Mouse (Mus musculus): Measurements from ENCODE around the gene Cstf3. TPM values are rescaled to one million over a fixed set of nuclear protein-coding genes. Genes with fewer than 3 reads are reported as not detected.
A peak's percentile ranks its signal among the peaks of the same experiment; 100 is the strongest.
"Not testable (repeated sequence)": the region's sequence is repeated elsewhere in the genome, so short reads cannot be mapped to it uniquely, and the experiment has no call there.

Gene Cstf3
- total RNA-seq (2017), result 38.1 and 41.0 TPM in 2 replicates

DNA sequence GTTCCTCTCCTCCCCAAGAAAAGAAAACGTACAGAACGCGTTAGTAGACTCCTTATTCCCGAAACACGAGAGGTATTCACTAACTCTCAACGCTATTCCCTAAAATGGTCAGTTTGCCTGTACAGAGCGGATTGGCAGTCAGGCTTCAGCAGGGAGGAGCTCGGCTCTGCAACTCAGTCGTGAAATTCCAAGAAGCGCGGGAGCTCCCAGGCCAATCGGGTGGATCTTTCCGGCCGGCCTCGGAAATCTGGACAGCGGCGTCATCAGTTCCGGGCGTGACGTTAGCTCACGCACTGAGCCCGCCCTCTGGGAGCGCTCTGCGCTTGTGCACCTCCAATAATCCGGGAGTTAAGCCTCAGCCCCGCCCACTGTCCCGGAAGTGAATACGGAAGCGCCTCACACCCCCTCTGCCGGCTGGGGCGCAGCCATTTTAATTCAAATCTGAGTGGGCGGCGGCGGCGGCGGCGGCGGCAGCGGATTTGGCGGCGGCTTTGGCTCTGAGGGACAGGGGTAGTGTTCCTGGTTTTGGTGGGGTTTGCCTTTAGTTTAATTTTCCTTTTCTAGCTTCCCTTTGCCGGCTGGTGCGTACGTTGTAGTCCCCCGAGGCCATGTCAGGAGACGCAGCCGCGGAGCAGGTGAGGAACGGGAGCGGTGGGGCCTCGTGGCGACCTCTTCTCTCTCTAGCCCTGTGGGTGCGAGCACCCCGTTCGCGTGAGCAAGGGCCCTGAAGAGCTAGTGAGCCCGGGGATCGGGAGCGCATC is at the start of gene Cstf3:
Gene Cstf3, plus strand, starts transcription at position 456 of the 761 bp plus-strand sequence.
- peak; percentile 95 for ATAC-seq (replicated peaks; ENCODE audit: low read depth, poor library complexity, severe bottlenecking)

DNA sequence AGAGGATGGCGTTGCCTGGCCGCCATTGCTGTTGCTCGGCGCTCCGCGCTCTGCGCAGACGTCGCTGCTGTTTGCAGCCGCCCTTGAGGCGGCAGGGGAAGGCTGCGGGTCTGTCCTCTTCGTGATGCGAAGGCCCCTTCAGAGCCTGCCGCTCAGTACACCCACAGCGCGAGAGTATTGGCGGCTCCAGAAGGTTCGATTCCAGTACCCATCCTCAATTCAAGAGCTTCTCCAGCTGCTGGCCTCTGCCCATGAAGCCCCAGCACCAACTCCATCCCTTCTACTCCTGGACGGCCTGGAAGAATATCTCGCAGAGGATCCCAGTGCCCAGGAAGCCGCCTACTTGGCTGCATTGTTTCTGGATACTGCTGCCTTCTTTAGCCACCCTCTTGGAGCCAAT is 33.6 kb upstream of the Cstf3 start:
- not testable (repeated sequence) for ATAC-seq (replicated peaks; ENCODE audit: low read depth, poor library complexity, severe bottlenecking)

DNA sequence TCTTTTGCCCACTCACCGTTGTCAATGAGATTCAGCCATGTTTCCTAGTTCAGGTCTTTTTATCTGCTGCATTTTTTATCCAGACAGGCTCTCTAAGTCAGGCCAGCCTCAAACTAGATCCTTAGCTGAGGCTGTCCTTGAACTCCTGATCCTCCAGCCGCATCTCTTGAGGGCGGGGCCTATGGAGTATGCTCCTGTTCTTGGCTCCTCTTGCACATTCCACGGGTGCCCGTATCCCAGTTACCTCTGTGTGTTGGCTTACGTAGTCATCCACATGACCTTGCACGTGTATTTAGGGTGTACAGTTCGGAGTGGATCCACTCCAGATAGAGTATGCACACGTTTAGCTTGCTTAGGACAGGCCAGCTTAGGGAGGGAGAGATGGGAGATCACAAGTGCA is 32.6 kb upstream of the Cstf3 start:
- ATAC-seq (replicated peaks; ENCODE audit: low read depth, poor library complexity, severe bottlenecking), result no peak

DNA sequence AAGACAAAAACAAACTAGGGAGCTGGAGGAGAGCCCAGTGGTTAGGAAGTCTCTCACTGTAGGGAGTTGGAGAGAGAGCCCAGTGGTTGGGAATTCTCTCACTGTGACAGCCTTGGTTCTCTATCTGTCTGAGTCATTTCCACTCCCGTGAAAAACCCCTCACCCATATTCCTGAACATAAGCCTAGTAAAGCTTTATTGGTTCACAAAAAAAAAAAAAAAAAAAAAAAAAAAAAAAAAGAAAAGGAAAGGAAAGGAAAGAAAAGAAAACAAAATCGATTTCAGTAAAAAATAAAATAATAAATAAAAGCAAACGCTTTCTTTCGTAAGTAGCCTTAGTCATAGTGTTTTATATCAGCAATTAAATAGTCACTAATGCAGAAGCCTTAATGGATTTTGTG is 32.0 kb upstream of the Cstf3 start:
- ATAC-seq (replicated peaks; ENCODE audit: low read depth, poor library complexity, severe bottlenecking), result no peak

DNA sequence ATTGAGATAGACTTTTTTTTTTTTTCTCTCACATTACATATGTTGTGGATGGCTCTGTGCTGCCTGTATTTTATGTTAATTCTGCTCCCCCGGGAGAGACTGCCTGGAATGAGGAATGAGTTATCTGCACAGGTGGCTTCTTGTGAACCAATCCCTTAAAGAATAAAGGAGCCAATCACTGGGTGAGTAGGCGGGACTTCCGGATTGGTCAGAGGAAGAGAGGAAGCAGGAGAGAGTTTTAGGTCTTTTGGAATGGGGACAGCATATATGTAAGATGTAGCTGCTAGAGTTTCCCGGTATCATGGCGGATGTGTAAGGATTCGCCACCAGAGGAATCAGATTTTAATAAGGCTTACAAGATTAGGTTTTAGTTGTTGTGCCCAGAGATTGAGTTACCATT is 31.4 kb upstream of the Cstf3 start:
- no peak for ATAC-seq (replicated peaks; ENCODE audit: low read depth, poor library complexity, severe bottlenecking)

DNA sequence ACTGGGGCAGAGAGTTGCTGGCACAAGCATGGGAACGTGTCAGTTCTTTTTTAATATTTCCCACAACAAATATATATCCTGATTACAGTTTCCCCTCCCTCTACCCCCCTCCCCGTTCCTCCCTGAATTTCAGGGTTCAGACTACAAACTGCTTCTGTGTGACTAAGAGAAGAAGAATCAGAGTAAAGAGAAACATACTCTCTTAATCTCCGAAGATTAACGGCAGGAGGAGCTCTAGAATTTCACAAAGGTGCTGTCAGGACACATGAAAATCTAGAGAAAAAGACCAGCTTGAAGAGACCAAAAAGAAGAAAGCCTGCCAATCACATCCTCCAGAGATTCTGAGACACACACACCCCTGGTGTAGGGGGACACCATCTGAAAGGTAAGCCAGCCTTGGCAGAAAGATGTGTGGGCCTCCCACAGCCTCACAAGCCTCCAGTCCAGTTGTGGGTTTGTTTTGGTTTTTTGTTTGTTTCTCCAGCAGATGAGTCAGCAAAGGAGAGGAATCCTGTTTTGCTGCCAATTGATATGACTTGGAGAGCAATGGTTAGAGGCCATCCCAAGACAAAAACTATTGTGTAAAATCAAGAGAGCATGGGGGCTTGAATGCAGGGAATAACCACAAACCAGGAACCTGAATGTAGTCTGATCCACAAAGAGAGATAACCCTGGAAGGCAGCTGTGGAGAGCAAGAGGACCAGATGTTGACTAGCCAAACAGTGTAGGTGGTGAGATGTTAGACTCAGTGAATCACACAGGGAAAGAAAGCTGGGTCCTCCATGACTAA is 30.5 kb upstream of the Cstf3 start:
- no peak for ATAC-seq (replicated peaks; ENCODE audit: low read depth, poor library complexity, severe bottlenecking)

DNA sequence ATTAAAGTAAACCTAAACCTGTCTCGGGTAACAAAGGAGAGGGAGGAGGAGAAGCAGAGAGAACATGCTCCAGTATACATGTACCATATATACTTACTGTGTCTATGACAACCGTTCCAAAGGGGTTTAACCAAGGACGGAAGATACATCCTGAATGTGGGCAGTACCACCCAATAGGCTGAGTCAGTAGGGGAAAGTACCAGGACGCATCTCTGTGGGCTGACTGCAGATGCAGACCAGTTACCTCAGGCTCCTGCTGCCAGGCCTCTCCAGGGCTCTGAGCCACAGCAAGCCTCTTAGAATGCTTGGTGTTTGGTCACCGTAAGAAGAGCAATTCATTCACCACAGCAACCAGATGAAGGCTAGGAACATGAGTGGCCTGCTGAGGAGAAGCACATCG is 28.9 kb upstream of the Cstf3 start:
- ATAC-seq (replicated peaks; ENCODE audit: low read depth, poor library complexity, severe bottlenecking), result no peak

DNA sequence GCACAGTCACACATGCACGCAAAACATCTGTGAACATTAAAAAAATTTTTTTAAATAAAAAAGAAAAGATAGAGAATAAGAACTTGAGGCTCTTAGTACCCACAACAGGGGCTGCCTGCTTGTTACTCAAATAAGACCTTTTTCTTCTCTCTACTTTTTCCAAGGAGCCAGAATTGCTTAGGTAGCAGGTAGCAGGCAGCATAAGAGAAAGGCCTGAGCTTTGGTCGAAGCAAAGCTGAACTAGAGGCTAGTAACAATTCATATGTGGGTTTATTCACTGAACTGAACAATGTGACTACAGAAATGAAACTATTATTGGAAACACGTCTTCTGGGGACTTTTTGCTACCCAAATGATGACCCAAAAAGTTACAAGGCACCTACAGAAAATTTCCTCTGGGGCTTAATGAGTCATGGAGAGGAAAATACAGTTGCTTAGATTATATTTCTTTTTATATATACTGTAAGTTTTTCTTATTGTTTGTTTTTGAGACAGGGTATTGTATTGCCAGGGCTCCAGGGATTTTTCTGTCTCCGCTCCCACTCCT is 28.3 kb upstream of the Cstf3 start:
- ATAC-seq (replicated peaks; ENCODE audit: low read depth, poor library complexity, severe bottlenecking), result no peak

DNA sequence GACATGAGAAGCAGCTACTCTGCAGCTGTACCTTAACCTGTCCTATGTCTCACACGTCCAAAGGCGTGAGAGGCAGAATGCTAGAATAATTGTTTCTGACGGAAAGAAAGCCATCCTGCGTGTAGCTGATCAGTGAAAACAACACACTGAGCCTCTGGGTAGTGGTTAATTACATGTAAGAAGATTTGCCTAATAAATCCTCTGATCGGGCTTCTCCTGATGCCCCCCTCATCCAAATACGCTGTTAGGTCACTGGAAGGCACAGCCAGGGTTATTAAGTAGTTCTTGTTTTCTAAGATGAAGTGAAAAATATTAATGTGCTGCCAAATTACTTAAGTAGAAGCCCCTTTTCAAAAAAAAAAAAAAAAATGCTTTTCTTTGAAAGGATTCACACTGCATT is 18.3 kb upstream of the Cstf3 start:
- no peak for ATAC-seq (replicated peaks; ENCODE audit: low read depth, poor library complexity, severe bottlenecking)

DNA sequence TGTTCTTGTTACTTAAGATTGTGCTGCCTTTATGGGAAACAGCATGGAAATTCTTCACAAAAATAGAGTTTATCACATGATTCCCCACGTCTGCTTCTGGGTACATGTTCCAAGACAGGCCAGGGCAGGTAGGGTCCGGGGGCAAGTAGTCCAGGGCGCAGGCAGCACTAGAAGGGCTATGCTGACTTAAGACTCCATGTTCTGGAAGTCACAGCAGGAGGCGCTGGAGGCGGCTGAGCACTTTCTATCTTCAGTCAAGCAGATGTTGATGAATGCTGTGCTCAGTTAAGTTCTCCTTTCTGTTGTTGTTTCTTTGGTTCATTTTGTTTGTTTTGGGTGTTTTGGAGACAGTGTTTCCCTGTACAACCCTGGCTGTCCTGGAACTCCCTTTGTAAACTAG is 14.1 kb upstream of the Cstf3 start:
- ATAC-seq (replicated peaks; ENCODE audit: low read depth, poor library complexity, severe bottlenecking), result no peak

DNA sequence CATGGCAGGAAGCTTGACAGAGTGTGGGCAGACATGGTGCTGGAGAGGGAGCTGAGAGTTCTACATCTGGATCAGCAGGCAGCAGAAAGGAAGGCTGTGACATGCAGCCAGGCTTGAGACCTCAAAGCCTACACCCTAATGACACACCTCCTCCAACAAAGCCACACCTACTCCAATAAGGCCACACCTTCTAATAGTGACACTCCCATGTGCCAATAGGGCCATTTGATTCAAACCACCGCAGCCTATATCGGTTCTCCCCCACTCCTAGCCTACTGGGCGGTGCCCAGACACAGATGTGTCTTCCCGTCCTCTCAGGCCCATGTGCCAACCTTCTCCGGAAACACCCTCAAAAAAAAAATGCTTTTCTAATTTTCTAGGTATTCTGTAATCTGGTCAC is 12.3 kb upstream of the Cstf3 start:
- ATAC-seq (replicated peaks; ENCODE audit: low read depth, poor library complexity, severe bottlenecking), result no peak; the same call in 1 of the 2 replicates

DNA sequence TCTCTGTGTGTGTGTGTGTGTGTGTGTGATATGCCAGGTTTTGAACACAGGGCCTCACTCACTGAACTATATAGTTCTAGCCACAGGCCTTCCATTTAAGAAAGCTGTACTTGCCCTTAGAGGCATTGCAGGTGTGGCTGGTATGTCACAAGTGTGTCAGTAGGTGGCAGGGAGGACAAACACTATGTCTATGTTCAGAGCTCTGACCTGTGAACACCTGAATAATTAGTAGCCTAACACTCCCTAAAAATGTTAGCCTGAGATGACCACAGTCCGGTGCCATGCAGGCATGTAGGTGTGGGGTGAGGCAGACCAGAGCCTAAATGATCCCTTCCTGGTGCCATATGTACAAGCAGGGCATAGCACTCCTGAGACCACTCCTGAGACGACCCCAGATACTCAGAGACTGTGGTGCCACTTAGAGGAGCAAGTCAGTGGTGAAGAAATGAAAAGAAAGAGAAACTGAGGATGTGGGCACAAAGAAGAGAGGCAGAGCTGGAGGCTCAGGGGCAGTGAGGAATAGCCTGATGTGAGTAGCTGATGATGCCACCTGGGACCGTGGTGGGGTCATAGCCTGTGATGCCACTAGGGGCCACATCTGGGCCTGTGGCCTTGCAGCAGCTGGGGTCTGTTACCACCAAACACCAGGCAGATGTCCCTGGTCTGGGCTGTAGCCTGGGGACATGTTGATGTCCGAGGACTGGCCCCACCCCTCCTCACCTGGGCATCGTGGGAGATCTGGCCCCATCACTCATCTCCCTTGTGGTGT is 11.3 kb upstream of the Cstf3 start:
- no peak for ATAC-seq (replicated peaks; ENCODE audit: low read depth, poor library complexity, severe bottlenecking)

DNA sequence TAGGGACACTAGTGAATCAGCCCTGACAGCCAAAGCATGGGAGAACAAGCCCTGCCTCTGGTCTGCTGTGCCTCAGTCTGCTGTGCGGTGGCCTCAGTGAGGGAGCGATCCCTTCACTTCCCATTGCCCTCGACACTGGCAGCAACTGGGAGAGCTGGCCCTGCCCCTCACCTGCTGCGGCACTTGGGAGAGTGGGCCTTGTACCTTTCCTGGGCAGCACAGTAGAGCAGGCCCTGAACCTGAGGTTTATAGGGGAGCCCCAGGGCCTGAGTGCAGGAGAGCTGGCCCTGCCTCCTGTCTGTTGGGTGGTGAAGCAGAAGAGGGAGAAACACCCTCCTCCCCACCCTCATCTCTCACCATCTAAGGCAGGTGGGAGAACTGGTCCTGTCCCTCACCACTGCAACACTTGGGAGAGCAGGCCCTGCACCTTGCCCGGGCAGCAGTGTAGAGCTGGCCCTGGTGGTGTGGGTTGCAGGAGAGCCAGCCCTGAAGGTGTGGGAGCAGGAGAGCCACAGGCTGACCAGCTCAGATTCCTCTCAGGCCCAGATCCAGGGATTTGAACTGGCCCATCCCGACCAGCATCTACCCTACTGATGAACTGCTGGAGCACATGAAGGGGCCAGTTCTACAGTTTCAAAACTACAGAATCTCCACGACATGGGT is 10.4 kb upstream of the Cstf3 start:
- no peak for ATAC-seq (replicated peaks; ENCODE audit: low read depth, poor library complexity, severe bottlenecking)

DNA sequence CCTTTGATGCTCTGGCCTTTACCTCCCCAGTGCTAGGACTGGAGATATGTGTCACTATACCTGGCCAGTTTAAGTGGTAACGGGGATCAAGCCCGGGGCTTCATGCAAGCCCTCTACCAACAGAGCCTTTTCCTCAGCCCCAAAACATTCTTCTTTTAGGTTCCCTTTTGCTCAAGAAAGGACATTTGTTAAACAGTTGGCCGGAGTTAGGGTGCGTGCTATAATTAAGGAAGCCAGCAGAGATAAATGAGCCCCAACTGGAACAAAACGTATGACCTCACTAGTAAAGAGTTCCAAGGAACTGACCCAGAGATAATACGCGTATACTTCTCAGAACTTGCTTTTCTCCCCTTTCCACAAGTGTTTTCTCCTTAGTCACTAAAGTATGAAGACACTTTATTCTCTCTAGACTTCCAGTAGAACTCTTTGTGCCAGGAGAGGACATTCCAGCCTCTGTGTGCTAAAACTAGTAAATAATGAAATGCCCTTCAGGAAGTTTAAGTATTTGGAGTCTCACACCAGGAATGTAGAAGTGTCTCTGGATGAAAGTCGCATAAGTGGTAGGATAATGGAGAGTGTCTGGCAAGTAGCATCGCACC is 8.9 kb upstream of the Cstf3 start:
- ATAC-seq (replicated peaks; ENCODE audit: low read depth, poor library complexity, severe bottlenecking), result no peak

DNA sequence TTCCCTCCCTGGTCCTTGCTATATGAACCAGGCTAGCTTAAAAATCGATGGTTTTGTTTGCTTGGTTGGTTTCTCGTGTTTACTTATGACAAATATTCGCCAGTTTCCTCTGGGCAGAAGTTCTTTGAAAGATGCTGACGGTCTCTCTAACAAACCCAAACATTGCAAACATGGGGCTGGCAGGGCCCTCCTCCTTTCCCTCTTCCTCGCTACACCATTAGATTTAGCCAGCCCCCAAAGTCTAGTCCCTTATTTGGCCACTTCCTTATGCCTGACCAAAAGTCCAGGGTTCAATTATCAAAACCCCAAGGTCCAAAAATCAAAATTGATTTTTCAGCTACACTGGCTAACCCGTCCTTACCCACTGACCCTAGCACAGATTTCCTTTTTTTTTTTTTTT is 7.3 kb upstream of the Cstf3 start:
- ATAC-seq (replicated peaks; ENCODE audit: low read depth, poor library complexity, severe bottlenecking), result no peak

DNA sequence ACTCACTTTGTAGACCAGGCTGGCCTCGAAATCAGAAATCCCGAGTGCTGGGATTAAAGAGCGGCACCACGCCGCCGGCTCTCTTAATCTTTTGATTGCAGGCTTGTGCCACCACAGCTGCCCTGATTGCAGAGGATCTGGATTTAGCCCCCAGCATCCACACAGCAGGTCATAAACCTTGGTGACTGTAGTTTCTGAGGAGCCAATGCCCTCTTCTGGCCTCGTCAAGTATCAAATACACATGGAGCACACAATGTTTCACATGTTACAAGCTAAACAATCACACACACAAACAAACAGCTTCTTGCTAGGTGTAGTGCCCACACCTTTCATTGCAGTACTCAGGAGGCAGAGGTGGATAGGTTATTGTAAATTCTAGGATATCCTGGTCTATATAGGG is 6.1 kb upstream of the Cstf3 start:
- ATAC-seq (replicated peaks; ENCODE audit: low read depth, poor library complexity, severe bottlenecking), result no peak

DNA sequence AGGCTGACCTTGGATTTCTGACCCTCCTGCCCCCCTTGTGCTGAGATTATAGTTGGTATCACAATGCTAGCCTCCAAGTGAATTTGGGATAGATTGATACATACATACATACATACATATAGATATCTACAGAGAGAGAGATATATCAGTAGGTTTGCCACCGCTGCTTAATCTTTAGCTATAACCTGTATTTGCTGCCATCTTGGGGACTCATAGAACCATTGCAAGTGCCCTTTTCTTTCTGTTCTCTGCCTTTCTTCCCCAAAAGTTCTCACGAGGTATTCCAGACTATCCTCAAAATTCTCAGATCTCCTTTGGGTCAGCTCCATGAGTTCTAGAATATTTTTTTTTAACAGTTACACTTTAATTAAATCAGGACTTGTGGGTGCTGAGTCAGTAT is 4.7 kb upstream of the Cstf3 start:
- no peak for ATAC-seq (replicated peaks; ENCODE audit: low read depth, poor library complexity, severe bottlenecking)

DNA sequence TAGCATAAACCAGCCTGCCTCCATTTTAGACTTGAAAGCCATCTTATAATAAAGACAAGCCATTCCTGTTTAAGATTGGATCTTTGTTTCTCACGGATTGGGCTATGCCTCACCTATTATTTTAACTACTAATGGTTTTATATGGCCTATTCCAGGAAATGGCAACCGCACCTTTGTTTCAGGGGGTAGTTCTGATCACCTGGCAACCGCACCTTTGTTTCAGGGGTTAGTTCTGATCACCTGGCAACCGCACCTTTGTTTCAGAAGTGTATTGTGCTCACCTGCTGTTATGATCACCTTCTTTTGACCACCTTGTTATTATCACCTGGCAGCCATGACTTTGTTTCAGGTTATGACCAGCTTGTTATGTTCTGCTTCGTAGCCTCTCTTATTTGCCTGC is 1.8 kb upstream of the Cstf3 start:
- no peak for ATAC-seq (replicated peaks; ENCODE audit: low read depth, poor library complexity, severe bottlenecking)

DNA sequence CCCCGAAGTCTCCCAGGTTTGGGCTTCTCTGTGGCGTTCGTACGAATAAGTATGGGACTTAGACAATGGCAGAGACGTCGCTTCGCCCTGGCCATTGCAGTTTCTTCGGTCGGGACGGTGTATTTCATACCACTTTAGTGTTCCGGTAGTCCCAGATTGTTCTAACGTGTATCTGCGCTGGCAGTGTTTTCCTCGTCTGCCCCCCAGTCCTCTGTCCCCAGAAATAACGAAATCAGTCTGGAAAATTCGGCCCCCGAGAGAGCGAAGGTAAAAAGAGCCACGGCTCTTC is 450 bp downstream of the Cstf3 start:
- ATAC-seq (replicated peaks; ENCODE audit: low read depth, poor library complexity, severe bottlenecking), result no peak

DNA sequence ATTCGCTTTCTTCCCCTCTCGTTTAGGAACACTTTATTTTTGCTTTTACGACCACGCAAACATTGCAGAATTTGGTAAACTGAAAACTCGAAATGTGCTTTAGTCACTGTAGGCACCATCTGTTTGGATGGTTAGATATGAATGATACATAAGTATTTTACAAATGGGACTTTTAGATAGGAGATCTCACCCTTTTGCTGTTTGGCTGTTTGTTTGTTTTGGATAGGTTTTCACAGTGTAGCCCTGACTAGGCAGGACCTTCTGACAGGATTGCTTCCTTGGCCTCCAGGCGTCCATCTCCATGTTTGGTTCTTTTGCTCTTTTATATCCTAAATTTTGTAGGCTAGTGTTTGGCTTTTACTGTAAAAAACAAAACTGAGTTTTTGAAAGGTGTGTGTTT is 818 bp downstream of the Cstf3 start:
- no peak for ATAC-seq (replicated peaks; ENCODE audit: low read depth, poor library complexity, severe bottlenecking)
